Mouse (Mus musculus) cerebral cortex, adult 2 months (tissue): ENCODE data around the gene Stat6.

ENCODE experiments used
- WGBS: fragments of 180-500 bp; shearing (Covaris S2); methylation state at CpG from one replicate; pipeline ENCODE4 v1.1.7; 2018; 5-methylcytosine and 5-hydroxymethylcytosine counted together

Stat6 gene

GRCm38 (mm10) chr10:127674046-127674655 is 31.4 kb downstream of the Stat6 start:
- WGBS: 87% methylated on average over 6 of the region's 6 CpGs

DNA sequence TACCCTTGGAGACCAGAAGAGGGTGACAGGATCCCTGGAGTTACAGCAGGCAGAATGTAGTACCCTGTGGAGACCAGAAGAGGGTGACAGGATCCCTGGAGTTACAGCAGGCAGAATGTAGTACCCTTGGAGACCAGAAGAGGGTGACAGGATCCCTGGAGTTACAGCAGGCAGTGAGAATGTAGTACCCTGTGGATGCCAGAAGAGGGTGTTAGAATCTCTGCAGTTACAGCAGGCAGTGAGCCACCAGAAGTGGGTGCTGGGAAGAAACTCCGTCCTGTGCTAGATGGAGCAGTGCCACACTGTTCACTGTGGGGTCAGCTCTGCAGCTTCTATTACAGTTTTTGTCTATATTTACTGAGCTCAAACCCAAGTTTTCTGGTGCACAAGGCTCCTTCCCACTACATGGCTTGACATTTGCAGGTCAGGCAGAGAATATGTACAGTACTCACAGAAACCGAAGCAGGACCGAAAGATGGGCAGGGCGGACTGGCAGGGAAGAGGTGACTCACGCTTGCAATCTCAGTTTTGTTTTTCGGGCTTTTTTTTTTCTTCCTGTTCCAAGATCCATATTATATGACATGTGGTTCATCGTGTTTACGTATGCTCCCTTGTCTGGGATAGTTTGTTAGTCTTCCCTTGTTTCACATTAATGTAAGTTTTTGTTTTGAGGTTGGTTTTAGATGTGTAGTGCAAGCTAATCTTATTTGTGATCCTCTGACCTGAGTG is 32.2 kb downstream of the Stat6 start:
- WGBS: 54% methylated on average over 8 of the region's 8 CpGs

DNA sequence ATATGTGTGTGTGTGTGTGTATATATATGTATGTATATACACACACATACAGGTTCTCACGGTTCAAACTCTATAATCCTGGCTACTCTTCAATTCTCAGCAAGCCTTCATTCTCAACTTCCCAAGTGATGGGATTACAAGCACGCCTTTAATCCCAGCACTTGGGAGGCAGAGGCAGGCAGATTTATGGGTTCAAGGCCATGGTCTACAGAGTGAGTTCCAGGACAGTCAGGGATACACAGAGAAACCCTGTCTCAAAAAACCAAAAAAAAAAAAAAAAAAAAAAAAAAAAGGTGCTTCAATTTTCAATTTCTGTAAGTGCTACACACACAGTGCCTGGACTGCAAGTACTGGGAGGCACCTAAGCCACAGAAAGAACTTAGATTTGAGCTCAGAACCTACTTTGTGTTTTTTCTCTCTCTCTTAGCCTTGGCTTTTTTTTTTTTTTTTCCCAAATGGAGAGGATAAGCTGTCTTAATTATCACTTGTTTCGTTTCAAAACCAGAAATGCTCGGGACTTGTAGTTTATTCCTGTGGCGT is 33.1 kb downstream of the Stat6 start:
- 34% methylated on average over 5 of the region's 5 CpGs for WGBS

DNA sequence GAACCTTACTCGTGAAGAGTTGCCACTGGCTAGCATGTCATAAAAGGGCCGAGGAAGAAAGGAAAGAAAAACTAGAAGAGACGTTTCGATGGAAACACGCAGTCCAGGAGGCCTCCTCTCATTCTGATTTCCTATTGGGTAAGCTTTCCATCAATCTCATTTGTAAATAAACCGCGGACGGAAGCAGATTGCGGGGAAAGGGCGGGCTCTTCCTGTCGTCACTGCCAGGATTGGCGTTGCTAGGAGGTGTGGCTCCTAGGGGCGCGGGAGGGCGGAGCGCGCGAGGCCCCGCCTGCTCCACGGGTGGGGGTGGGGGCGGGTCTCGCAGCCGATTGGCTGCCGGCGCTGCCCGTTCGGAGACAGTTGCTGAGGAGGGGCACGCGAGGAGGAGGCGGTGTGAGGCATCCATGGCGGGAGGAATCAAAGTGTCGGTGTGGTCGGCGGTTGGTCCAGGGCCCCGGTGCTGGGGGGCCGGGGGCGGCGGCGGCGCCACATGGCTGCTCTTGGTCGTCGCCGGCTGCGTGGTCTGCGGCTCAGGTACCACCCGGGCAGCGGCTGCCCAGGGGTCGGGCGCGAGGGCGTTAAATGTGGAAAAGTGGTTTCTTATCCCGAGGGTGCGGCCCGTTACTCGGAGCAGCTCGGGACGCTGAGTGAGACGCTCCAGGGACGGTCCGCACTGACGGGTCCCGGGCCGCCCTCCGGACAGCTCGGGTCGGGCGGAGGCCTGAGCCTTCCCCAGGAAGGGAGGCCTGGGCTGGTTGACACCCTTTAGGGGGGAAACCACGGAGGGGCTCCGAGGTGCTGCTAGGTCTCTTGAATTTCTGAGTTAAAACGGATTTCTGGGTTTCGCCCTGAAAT is 34.1 kb downstream of the Stat6 start:
- under 1% methylated on average over 71 of the region's 71 CpGs for WGBS

DNA sequence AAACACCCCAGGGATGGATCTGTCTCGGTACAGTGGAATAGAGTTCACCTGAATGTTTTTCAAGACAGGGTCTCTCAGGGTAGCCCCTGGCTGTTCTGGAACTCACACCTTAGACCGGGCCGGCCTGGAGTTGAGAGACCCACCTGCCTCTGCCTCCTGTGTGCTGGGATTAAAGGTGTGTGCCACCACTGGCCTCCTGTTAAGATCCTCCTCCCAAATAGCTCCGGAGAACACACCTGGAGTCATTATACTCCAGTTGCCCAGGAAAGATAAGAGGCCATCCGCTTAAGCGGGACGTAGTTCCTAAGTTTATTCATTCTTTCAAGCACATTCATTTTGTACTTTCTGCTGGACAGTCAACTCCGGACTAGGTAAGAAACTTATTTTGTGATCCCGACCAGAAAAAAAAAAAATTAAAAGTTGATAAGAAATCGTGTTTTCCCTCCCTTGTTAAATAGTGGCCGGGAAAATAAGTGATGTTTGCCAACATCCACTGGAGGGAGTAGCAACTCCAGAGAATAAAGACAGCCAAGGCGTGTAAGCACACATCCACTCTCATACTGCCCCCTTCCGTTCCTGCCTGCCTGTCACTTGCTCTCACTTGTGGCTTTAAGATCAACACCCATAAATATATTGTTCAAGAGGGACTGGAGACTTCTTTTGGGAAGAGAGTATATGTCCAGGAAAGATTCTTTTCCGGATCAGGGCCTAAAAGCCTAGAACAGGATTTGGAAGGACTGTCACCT is 35.0 kb downstream of the Stat6 start:
- WGBS: 8% methylated on average over 14 of the region's 14 CpGs

- WGBS: 97% methylated on average over 1 of the region's 1 CpGs
Measured at GRCm38 (mm10) chr10:127679208-127679607, 36.4 kb downstream of the Stat6 start.

- WGBS: 93% methylated on average over 3 of the region's 3 CpGs
Measured at GRCm38 (mm10) chr10:127679881-127680280, 37.1 kb downstream of the Stat6 start.

DNA sequence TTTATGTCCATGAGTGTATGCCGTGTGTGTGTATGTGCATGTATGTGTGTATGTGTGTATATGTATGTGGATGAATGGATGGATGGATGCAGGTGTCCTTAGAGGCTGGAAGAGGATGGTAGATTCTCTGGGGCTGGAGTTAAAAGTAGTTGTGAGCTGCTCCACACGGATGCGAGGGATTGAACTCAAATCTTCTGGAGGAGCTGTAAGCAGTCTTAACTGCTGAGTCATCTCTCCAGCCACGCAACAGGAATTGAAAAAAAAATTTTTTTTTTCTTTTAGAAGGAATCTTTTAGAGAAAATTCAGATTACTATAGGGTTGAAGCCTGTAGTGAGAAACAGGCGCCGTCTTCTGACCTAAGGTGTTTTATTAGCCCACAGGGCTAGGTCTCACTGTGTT is 40.1 kb downstream of the Stat6 start:
- WGBS: 71% methylated on average over 6 of the region's 6 CpGs

GRCm38 (mm10) chr10:127691053-127691452 is 48.3 kb downstream of the Stat6 start:
- 19% methylated on average over 1 of the region's 1 CpGs for WGBS

- WGBS: 48% methylated on average over 2 of the region's 2 CpGs
Measured at GRCm38 (mm10) chr10:127694636-127695035, 51.9 kb downstream of the Stat6 start.

GRCm38 (mm10) chr10:127695775-127696174 is 53.0 kb downstream of the Stat6 start:
- 92% methylated on average over 7 of the region's 7 CpGs for WGBS

- 74% methylated on average over 7 of the region's 7 CpGs for WGBS
Measured at GRCm38 (mm10) chr10:127698966-127699365, 56.2 kb downstream of the Stat6 start.

DNA sequence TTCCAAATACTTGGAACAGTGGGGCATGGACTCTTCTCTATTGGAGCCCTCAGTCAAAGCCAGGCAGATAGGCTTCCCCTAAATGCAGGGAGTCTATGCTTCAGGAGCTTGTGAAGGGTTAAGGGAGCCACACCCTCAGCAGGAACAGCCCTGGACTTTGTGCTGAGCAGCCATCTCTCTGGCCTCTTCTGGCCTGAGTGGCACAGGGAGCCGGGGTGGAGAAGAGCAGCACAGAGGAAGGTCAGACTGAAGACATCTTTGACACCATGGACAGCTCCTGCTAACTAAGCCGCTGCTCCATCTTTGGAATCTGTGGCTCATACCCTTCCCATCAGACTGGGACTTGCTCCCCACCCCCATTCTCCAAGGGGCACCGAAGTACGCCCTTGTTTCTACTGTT is 60.5 kb downstream of the Stat6 start:
- 64% methylated on average over 4 of the region's 4 CpGs for WGBS

- WGBS: 67% methylated on average over 2 of the region's 2 CpGs
Measured at GRCm38 (mm10) chr10:127704293-127704692, 61.5 kb downstream of the Stat6 start.

- 73% methylated on average over 2 of the region's 2 CpGs for WGBS
Measured at GRCm38 (mm10) chr10:127704766-127705220, 62.0 kb downstream of the Stat6 start, which contains the start of gene Myo1a. Myo1a (plus strand) TSS chr10:127705170.

GRCm38 (mm10) chr10:127705783-127706182 is 63.0 kb downstream of the Stat6 start:
- WGBS: 90% methylated on average over 4 of the region's 4 CpGs

- WGBS: 84% methylated on average over 7 of the region's 7 CpGs
Measured at GRCm38 (mm10) chr10:127707721-127708120, 64.9 kb downstream of the Stat6 start.

DNA sequence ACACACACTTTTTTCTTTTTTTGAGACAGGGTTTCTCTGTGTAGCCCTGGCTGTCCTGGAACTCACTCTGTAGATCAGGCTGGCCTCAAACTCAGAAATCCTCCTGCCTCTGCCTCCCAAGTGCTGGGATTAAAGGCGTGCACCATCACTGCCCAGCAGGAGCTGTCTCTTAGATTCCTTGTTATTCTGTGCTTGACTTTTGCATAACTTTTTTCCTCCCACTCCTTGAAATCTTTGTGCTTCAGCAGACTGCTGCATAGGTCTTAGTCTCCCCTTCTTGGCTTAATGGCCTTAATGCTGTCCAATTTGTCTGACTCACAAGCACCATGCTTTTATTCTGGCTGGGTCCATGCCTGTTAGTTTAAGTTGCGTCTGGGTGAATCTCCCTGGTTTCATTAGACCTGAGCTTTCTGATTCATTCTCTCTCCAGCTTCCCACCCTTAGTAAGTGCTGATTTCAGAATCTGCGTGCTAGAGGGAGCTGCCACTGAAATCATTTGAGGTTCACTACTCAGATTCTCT is 66.1 kb downstream of the Stat6 start:
- 79% methylated on average over 3 of the region's 3 CpGs for WGBS

DNA sequence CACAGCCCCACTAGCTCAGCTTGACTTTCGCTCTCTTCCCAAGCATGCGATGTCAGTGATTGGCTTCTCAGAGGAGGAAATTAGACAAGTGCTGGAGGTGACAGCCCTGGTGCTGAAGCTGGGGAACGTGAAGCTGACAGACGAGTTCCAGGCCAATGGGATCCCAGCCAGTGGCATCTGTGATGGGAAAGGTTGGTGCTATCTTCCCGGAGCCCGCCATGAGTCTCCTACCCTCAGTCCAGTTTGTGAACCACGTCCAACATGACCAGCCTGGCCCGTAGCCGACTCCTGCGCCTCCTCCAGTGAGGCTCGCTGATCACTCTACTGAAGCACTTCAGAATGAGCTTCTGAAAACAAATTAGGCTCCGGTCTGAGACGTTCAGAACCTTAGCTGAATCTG is 67.5 kb downstream of the Stat6 start:
- WGBS: 89% methylated on average over 13 of the region's 13 CpGs
